Mouse (Mus musculus): ENCODE measurements around the gene Gm20388. TPM values are rescaled to one million over a fixed set of nuclear protein-coding genes. Genes with fewer than 3 reads are reported as not detected.
A peak's percentile ranks its signal among the peaks of the same experiment; 100 is the strongest.

Gene Gm20388
- polyA plus RNA-seq, 1 experiment = 28.1 TPM

GRCm38 (mm10) chr8:120567731-120568130 is 657.1 kb downstream of the Gm20388 start:
- Histone ChIP-seq H3K27me3 (ENCODE audit: control insufficient read depth, insufficient read depth, low read length, poor library complexity, severe bottlenecking) (no peaks in the 10 kb centered on the region), H3K9me3 (replicated peaks; ENCODE audit: control insufficient read depth, insufficient read depth, low read length, poor library complexity, severe bottlenecking) (no peaks in the 10 kb centered on the region), H3K36me3 (ENCODE audit: control insufficient read depth, insufficient read depth, low read length, poor library complexity, severe bottlenecking) (peaks cover 64% of the 10 kb centered on the region), H3K4me3 (ENCODE audit: low read depth, low read length) (peak overlapping the region; percentile 2; the same call in 1 of the 2 replicates), H3K27ac (ENCODE audit: insufficient read depth, low read length) (no peak overlapping the region), H3K4me1 (ENCODE audit: control insufficient read depth, insufficient read depth, low read length) (no peaks in the 10 kb centered on the region), H3K9ac (ENCODE audit: low read depth, poor library complexity, severe bottlenecking) (no peak overlapping the region)
- TF ChIP-seq EP300 (IDR thresholded peaks at IDR 0.05; ENCODE audit: insufficient read depth, low read depth, low read length) (no peak), POLR2A (IDR thresholded peaks at IDR 0.05; ENCODE audit: insufficient read depth, low read length) (no peak), CTCF (IDR thresholded peaks at IDR 0.05; ENCODE audit: low read depth, low read length) (no peak)

GRCm38 (mm10) chr8:120568164-120568798 is 657.6 kb downstream of the Gm20388 start:
- no peaks in the 10 kb centered on the region for H3K27me3 ChIP-seq (ENCODE audit: control insufficient read depth, insufficient read depth, low read length, poor library complexity, severe bottlenecking)
- no peak overlapping the region for H3K9ac ChIP-seq (ENCODE audit: low read depth, poor library complexity, severe bottlenecking)
- peaks cover 66% of the 10 kb centered on the region for H3K36me3 ChIP-seq (ENCODE audit: control insufficient read depth, insufficient read depth, low read length, poor library complexity, severe bottlenecking)
- H3K9me3 ChIP-seq (replicated peaks; ENCODE audit: control insufficient read depth, insufficient read depth, low read length, poor library complexity, severe bottlenecking) = no peaks in the 10 kb centered on the region
- H3K4me1 ChIP-seq (ENCODE audit: control insufficient read depth, insufficient read depth, low read length) = no peaks in the 10 kb centered on the region
- H3K27ac ChIP-seq (ENCODE audit: insufficient read depth, low read length) = no peak overlapping the region
- peak overlapping the region; percentile 2; the same call in 1 of the 2 replicates for H3K4me3 ChIP-seq (ENCODE audit: low read depth, low read length)
- no peak for TF ChIP-seq CTCF (IDR thresholded peaks at IDR 0.05; ENCODE audit: low read depth, low read length)
- TF ChIP-seq EP300 (IDR thresholded peaks at IDR 0.05; ENCODE audit: insufficient read depth, low read depth, low read length) = no peak
- TF ChIP-seq POLR2A (IDR thresholded peaks at IDR 0.05; ENCODE audit: insufficient read depth, low read length) = no peak

GRCm38 (mm10) chr8:120569123-120569522 is 658.5 kb downstream of the Gm20388 start:
- H3K9ac ChIP-seq (ENCODE audit: low read depth, poor library complexity, severe bottlenecking) = no peak overlapping the region
- TF ChIP-seq EP300 (IDR thresholded peaks at IDR 0.05; ENCODE audit: insufficient read depth, low read depth, low read length) (no peak), CTCF (IDR thresholded peaks at IDR 0.05; ENCODE audit: low read depth, low read length) (no peak), POLR2A (IDR thresholded peaks at IDR 0.05; ENCODE audit: insufficient read depth, low read length) (no peak)
- H3K4me1 ChIP-seq (ENCODE audit: control insufficient read depth, insufficient read depth, low read length) = no peaks in the 10 kb centered on the region
- no peaks in the 10 kb centered on the region for H3K27me3 ChIP-seq (ENCODE audit: control insufficient read depth, insufficient read depth, low read length, poor library complexity, severe bottlenecking)
- H3K36me3 ChIP-seq (ENCODE audit: control insufficient read depth, insufficient read depth, low read length, poor library complexity, severe bottlenecking) = peaks cover 69% of the 10 kb centered on the region
- H3K27ac ChIP-seq (ENCODE audit: insufficient read depth, low read length) = no peak overlapping the region
- no peaks in the 10 kb centered on the region for H3K9me3 ChIP-seq (replicated peaks; ENCODE audit: control insufficient read depth, insufficient read depth, low read length, poor library complexity, severe bottlenecking)
- no peak overlapping the region for H3K4me3 ChIP-seq (ENCODE audit: low read depth, low read length)

GRCm38 (mm10) chr8:120569939-120570715 is 659.5 kb downstream of the Gm20388 start:
- Histone ChIP-seq H3K4me1 (ENCODE audit: control insufficient read depth, insufficient read depth, low read length) (peaks cover 3% of the 10 kb centered on the region), H3K9ac (ENCODE audit: low read depth, poor library complexity, severe bottlenecking) (no peak overlapping the region), H3K36me3 (ENCODE audit: control insufficient read depth, insufficient read depth, low read length, poor library complexity, severe bottlenecking) (peaks cover 76% of the 10 kb centered on the region), H3K27me3 (ENCODE audit: control insufficient read depth, insufficient read depth, low read length, poor library complexity, severe bottlenecking) (no peaks in the 10 kb centered on the region), H3K27ac (ENCODE audit: insufficient read depth, low read length) (no peak overlapping the region), H3K9me3 (replicated peaks; ENCODE audit: control insufficient read depth, insufficient read depth, low read length, poor library complexity, severe bottlenecking) (no peaks in the 10 kb centered on the region), H3K4me3 (ENCODE audit: low read depth, low read length) (no peak overlapping the region)
- TF ChIP-seq CTCF (IDR thresholded peaks at IDR 0.05; ENCODE audit: low read depth, low read length) (peak; percentile 87), EP300 (IDR thresholded peaks at IDR 0.05; ENCODE audit: insufficient read depth, low read depth, low read length) (no peak), POLR2A (IDR thresholded peaks at IDR 0.05; ENCODE audit: insufficient read depth, low read length) (no peak)

- Histone ChIP-seq H3K4me1 (ENCODE audit: control insufficient read depth, insufficient read depth, low read length) (peaks cover 3% of the 10 kb centered on the region), H3K27ac (ENCODE audit: insufficient read depth, low read length) (no peak overlapping the region), H3K27me3 (ENCODE audit: control insufficient read depth, insufficient read depth, low read length, poor library complexity, severe bottlenecking) (no peaks in the 10 kb centered on the region), H3K4me3 (ENCODE audit: low read depth, low read length) (no peak overlapping the region), H3K9ac (ENCODE audit: low read depth, poor library complexity, severe bottlenecking) (no peak overlapping the region), H3K36me3 (ENCODE audit: control insufficient read depth, insufficient read depth, low read length, poor library complexity, severe bottlenecking) (peaks cover 81% of the 10 kb centered on the region), H3K9me3 (replicated peaks; ENCODE audit: control insufficient read depth, insufficient read depth, low read length, poor library complexity, severe bottlenecking) (no peaks in the 10 kb centered on the region)
- TF ChIP-seq EP300 (IDR thresholded peaks at IDR 0.05; ENCODE audit: insufficient read depth, low read depth, low read length) (no peak), POLR2A (IDR thresholded peaks at IDR 0.05; ENCODE audit: insufficient read depth, low read length) (no peak), CTCF (IDR thresholded peaks at IDR 0.05; ENCODE audit: low read depth, low read length) (no peak)
Measured at GRCm38 (mm10) chr8:120571561-120571960, 660.9 kb downstream of the Gm20388 start.

GRCm38 (mm10) chr8:120572534-120572933 is 661.9 kb downstream of the Gm20388 start:
- TF ChIP-seq CTCF (IDR thresholded peaks at IDR 0.05; ENCODE audit: low read depth, low read length) (peak; percentile 26), EP300 (IDR thresholded peaks at IDR 0.05; ENCODE audit: insufficient read depth, low read depth, low read length) (no peak), POLR2A (IDR thresholded peaks at IDR 0.05; ENCODE audit: insufficient read depth, low read length) (no peak)
- Histone ChIP-seq H3K36me3 (ENCODE audit: control insufficient read depth, insufficient read depth, low read length, poor library complexity, severe bottlenecking) (peaks cover 81% of the 10 kb centered on the region), H3K27me3 (ENCODE audit: control insufficient read depth, insufficient read depth, low read length, poor library complexity, severe bottlenecking) (no peaks in the 10 kb centered on the region), H3K9ac (ENCODE audit: low read depth, poor library complexity, severe bottlenecking) (no peak overlapping the region), H3K9me3 (replicated peaks; ENCODE audit: control insufficient read depth, insufficient read depth, low read length, poor library complexity, severe bottlenecking) (no peaks in the 10 kb centered on the region), H3K4me1 (ENCODE audit: control insufficient read depth, insufficient read depth, low read length) (peaks cover 3% of the 10 kb centered on the region), H3K4me3 (ENCODE audit: low read depth, low read length) (no peak overlapping the region), H3K27ac (ENCODE audit: insufficient read depth, low read length) (no peak overlapping the region)

Measured in ES-Bruce4 (cell line).